14 mouse cellular contexts compared by ENCODE assay signal in genomic region chr2:173408681-173409081, GRCm38 (mm10).
DNase-seq lines count a peak whose midpoint lies in the region; ATAC-seq lines count a peak whose summit lies in the region.
"Had no signal": no experiment of that assay in that cellular context is flagged by ENCODE, and none has a peak within 500 bp of the region (broad histone marks: within the 10 kb centered on the region; RNA-seq: fewer than 3 reads in every experiment).

No protein-coding gene starts in this region.

- H3K27ac ChIP-seq in heart, embryonic 10.5 days: peak overlapping the region; percentile 23; the same call in 1 of the 2 replicates
- no peak overlapping the region for H3K27ac ChIP-seq in embryonic facial prominence, embryonic 11.5 days (replicated peaks; ENCODE audit: low read depth, low read length)
- H3K27ac ChIP-seq: embryonic facial prominence, embryonic 15.5 days; limb, embryonic 15.5 days had no signal

- H3K36me3 ChIP-seq in heart, embryonic 10.5 days: no peaks in the 10 kb centered on the region
- H3K36me3 ChIP-seq in embryonic facial prominence, embryonic 11.5 days (replicated peaks; ENCODE audit: control insufficient read depth, insufficient read depth, low read depth, low read length): no peaks in the 10 kb centered on the region
- H3K36me3 ChIP-seq: embryonic facial prominence, embryonic 15.5 days; limb, embryonic 15.5 days had no signal

- WGBS in heart, embryonic 10.5 days: 62% methylated on average over 5 of the region's 5 CpGs
- 81% methylated on average over 5 of the region's 5 CpGs for WGBS in embryonic facial prominence, embryonic 11.5 days

- intact Hi-C loops in heart, postnatal 25 days (cut with DNase I): no loop called here

- no peak for DNase-seq in heart, embryonic 10.5 days (ENCODE audit: low spot score)
- no peak for DNase-seq in heart, postnatal 25 days (ENCODE audit: low spot score)
- DNase-seq in 416B (ENCODE audit: low read depth): peak; percentile 78
- no peak for DNase-seq in embryonic facial prominence, embryonic 11.5 days (ENCODE audit: low spot score)
- no peak for DNase-seq in adrenal gland, postnatal 36 days
- no peak for DNase-seq in lung, postnatal 14 days
- DNase-seq: adrenal gland, adult 2 months; cerebellum, postnatal 25 days; forebrain, postnatal 0 days; heart, postnatal 4 days had no signal

- peaks cover 12% of the 10 kb centered on the region for H3K4me1 ChIP-seq in heart, embryonic 10.5 days
- H3K4me1 ChIP-seq in embryonic facial prominence, embryonic 11.5 days (ENCODE audit: control insufficient read depth, insufficient read depth, low read length): no peaks in the 10 kb centered on the region

- ATAC-seq in embryonic facial prominence, embryonic 11.5 days (replicated peaks; ENCODE audit: insufficient number of reproducible peaks, low FRiP score, low TSS enrichment, low read depth): no peak
- peak; percentile 71 for ATAC-seq in megakaryocyte-erythroid progenitor cell, adult 5-6 weeks (replicated peaks; ENCODE audit: low FRiP score, low TSS enrichment, poor library complexity, severe bottlenecking)
- no peak for ATAC-seq in frontal cortex, adult (ENCODE audit: low TSS enrichment)
- ATAC-seq: forebrain, postnatal 0 days had no signal

- 0 out of 2 replicates have a peak overlapping the region, but pooled peaks have one; percentile 9 for H3K9ac ChIP-seq in embryonic facial prominence, embryonic 11.5 days (replicated peaks; ENCODE audit: low read length)
- H3K9ac ChIP-seq: embryonic facial prominence, embryonic 15.5 days; forebrain, postnatal 0 days; limb, embryonic 15.5 days had no signal

- H3K27me3 ChIP-seq in heart, embryonic 10.5 days (ENCODE audit: insufficient read depth, poor library complexity, severe bottlenecking): peaks cover 22% of the 10 kb centered on the region; the same call in 1 of the 2 replicates
- no peaks in the 10 kb centered on the region for H3K27me3 ChIP-seq in embryonic facial prominence, embryonic 11.5 days (ENCODE audit: control insufficient read depth, insufficient read depth, low read length)
- H3K27me3 ChIP-seq: embryonic facial prominence, embryonic 15.5 days; limb, embryonic 15.5 days had no signal

- no peak overlapping the region for H3K4me3 ChIP-seq in heart, embryonic 10.5 days
- H3K4me3 ChIP-seq in embryonic facial prominence, embryonic 11.5 days (ENCODE audit: low read depth, low read length): no peak overlapping the region
- H3K4me3 ChIP-seq: embryonic facial prominence, embryonic 15.5 days; limb, embryonic 15.5 days had no signal

- no peaks in the 10 kb centered on the region for H3K9me3 ChIP-seq in heart, embryonic 10.5 days
- H3K9me3 ChIP-seq in embryonic facial prominence, embryonic 11.5 days (replicated peaks; ENCODE audit: control insufficient read depth, low read length): no peaks in the 10 kb centered on the region
- H3K9me3 ChIP-seq: embryonic facial prominence, embryonic 15.5 days; limb, embryonic 15.5 days had no signal

- H3K4me2 ChIP-seq in embryonic facial prominence, embryonic 11.5 days (ENCODE audit: low read depth, low read length): no peak overlapping the region
- H3K4me2 ChIP-seq: embryonic facial prominence, embryonic 15.5 days; limb, embryonic 15.5 days had no signal
